Mouse (Mus musculus) urinary bladder, adult 2 months (tissue): ENCODE measurements around the gene D630036H23Rik. TPM values are rescaled to one million over a fixed set of nuclear protein-coding genes. Genes with fewer than 3 reads are reported as not detected.
"Not testable (repeated sequence)": the region's sequence is repeated elsewhere in the genome, so short reads cannot be mapped to it uniquely, and the experiment has no call there.

Source experiments
- DNase-seq: peaks from one replicate; pipeline ENCODE4 v3.0.0; 2022; ENCODE audit warnings: low spot score
- polyA plus RNA-seq: library from polyadenylated mRNA; depleted of rRNA; stranded (reverse); fragments of >200 nt; gene quantifications from 2 replicates; pipeline ENCODE4 v1.2.3, GENCODE M21; 2012; rRNA removed

The D630036H23Rik gene
- polyA plus RNA-seq = 1.4 TPM in 2 replicates

- peak; percentile 87 for DNase-seq
These were observed at the start of gene D630036H23Rik, which contains the start of gene Ispd for GRCm38 (mm10) chr12:36381441-36382340. TSS of gene D630036H23Rik (minus strand) at chr12:36382181. TSS of gene Ispd (plus strand) at chr12:36381450.

- no peak for DNase-seq
These were observed 44.4 kb upstream of the D630036H23Rik start for GRCm38 (mm10) chr12:36426163-36427045.

GRCm38 (mm10) chr12:36425258-36425657 is 43.3 kb upstream of the D630036H23Rik start:
- DNase-seq = no peak

- no peak for DNase-seq
These were observed 41.7 kb upstream of the D630036H23Rik start for GRCm38 (mm10) chr12:36423677-36424076.

- DNase-seq = no peak
These were observed 13.1 kb upstream of the D630036H23Rik start for GRCm38 (mm10) chr12:36395115-36395514.

GRCm38 (mm10) chr12:36386991-36387390 is 5.0 kb upstream of the D630036H23Rik start:
- no peak for DNase-seq

- no peak for DNase-seq
These were observed 3.4 kb upstream of the D630036H23Rik start for GRCm38 (mm10) chr12:36385386-36385785.

GRCm38 (mm10) chr12:36380806-36381205 is 1.2 kb downstream of the D630036H23Rik start:
- no peak for DNase-seq

- DNase-seq = no peak
These were observed 1.7 kb downstream of the D630036H23Rik start for GRCm38 (mm10) chr12:36380254-36380653.

- DNase-seq = not testable (repeated sequence)
These were observed 5.6 kb downstream of the D630036H23Rik start for GRCm38 (mm10) chr12:36376391-36376790.

- DNase-seq = no peak
These were observed 8.6 kb downstream of the D630036H23Rik start for GRCm38 (mm10) chr12:36373237-36373998.

- no peak for DNase-seq
These were observed 18.0 kb downstream of the D630036H23Rik start for GRCm38 (mm10) chr12:36364013-36364412.

- no peak for DNase-seq
These were observed 21.3 kb downstream of the D630036H23Rik start for GRCm38 (mm10) chr12:36360693-36361092.

GRCm38 (mm10) chr12:36360064-36360463 is 21.9 kb downstream of the D630036H23Rik start:
- DNase-seq = no peak

- DNase-seq = no peak
These were observed 37.9 kb downstream of the D630036H23Rik start for GRCm38 (mm10) chr12:36344131-36344530.

GRCm38 (mm10) chr12:36333837-36334281 is 48.1 kb downstream of the D630036H23Rik start:
- DNase-seq = no peak

- no peak for DNase-seq
These were observed 49.3 kb downstream of the D630036H23Rik start for GRCm38 (mm10) chr12:36332676-36333075.
